Comparison of ENCODE assay signal across 27 mouse cellular contexts in the genomic region with DNA sequence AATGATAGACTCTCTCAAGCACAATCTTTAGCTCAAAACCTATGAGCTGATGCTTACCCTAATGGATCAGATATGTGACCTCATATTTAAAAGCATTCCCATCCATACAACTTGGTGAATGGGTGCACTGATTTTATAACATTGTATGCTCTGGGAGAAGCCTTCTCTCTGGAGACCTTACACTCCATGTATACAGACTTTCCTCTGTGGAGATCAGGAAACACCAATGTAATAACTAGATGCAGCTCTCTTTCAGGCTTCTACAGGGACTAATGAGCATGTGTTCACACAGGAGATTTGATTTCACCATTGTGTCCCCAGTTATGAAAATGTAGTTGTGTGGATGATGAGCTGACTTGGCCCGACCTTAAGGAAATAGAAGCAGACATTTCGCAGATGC. TPM values are rescaled to one million over a fixed set of nuclear protein-coding genes. Genes with fewer than 3 reads are reported as not detected.
"Had no signal": no experiment of that assay in that cellular context is flagged by ENCODE, and none has a peak within 500 bp of the region (broad histone marks: within the 10 kb centered on the region; RNA-seq: fewer than 3 reads in every experiment).

A gene (minus strand): TSS at position 101 of the 400 bp plus-strand sequence.

- DNase-seq: heart, postnatal 36 days; kidney, adult 11 months; kidney, adult 18-20 months; kidney, adult 2 months; kidney, adult 8-10 months; kidney, adult 9 months; kidney, postnatal 10 days; kidney, postnatal 14 days; kidney, postnatal 25 days; kidney, postnatal 36 days; kidney, postnatal 4 days; layer of hippocampus, adult 9-11 months; layer of hippocampus, postnatal 36 days had no signal

RNA-seq across cellular contexts. Expression of the gene that starts here (rescaled TPM):
- total RNA-seq: heart, postnatal 14 days; heart, postnatal 25 days; heart, postnatal 36 days; heart, postnatal 4 days; hematopoietic stem cell, adult 5-6 weeks; hindbrain, postnatal 0 days; layer of hippocampus, adult 18-20 months; layer of hippocampus, adult 2 months; layer of hippocampus, adult 8-10 months; layer of hippocampus, postnatal 10 days; layer of hippocampus, postnatal 14 days; layer of hippocampus, postnatal 25 days; layer of hippocampus, postnatal 36 days; left cerebral cortex, adult 18-20 months; left cerebral cortex, adult 2 months; left cerebral cortex, adult 8-10 months had no signal
